Mouse (Mus musculus) right cerebral cortex, postnatal 36 days (tissue): ENCODE measurements at regions not wholly inside any gene's neighbourhood (a gene's known extent, or its start where the extent isn't known, plus 50 kb on each side); places are given as distances from the start of the nearest gene placed in this dataset.

Experiments used
- DNase-seq, 2 experiments: peaks; one replicate each; pipeline ENCODE4 v3.0.0; 2022; ENCODE audit warnings: low spot score in 2 of 2, mixed read lengths in 1 of 2

DNA sequence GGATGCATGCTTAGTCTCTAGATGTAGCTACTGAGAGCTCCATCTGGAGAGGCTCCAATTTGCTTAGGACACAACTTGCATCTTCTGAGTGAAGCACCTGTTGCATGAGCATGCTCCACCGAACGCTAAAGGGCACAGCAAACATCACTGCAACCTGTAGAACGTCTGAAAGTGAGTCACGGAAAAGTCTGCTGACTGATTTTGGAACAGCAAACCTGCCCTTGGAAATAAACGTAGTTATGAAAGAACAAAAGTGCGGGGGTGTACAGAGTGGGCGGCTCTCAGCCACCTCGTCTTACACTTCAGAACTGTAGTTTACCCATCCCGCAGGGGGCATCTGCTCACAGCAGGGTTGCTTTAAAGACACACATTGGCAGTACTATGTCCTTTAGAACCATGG, 97.0 kb upstream of the Rxylt1 start:
- DNase-seq, result no peak

GRCm38 (mm10) chr10:122193343-122193742, 96.2 kb upstream of the Rxylt1 start:
- DNase-seq, result peak; percentile 24 to 62

- DNase-seq, result no peak
Observed at GRCm38 (mm10) chr10:122185152-122185745, 88.1 kb upstream of the Rxylt1 start.

DNA sequence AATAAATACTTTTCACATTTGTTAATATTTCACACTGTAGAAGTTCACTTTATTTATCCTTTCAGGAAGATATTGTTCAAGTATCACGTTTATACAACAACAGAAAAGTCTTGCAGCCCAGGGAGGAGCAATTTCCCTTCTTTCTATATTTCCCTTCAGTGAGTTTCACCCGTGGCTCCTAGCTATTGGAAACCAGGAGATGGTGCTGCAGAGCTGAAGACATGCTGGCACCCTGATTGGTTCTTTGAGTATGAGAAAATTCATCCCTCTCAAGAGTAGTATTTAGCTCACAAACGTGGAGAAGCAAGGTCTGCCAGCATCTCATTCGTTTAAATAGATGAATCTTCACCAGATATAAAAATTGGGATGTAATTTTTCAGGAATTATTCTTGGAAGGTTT, 85.9 kb upstream of the Rxylt1 start:
- DNase-seq, result no peak

DNA sequence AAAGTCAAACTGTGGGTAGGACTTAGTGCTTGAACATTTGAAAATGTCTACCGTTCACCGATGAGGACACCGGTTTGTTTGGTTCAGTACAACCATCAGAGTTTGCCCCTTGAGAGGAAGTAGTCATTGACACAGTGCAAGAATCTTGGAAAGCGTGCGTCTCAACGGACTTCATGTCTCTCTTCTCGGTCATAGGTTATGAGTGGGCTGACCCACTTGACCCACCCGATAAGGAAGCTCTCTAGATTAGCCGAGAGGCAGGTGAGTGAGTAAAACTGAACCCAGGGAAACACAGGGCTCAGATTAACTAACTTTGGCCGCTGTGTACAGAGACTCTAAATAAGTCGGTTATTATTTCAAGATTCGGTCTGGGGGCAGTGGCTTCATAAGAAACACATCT, 51.9 kb upstream of the Rxylt1 start:
- no peak for DNase-seq

DNA sequence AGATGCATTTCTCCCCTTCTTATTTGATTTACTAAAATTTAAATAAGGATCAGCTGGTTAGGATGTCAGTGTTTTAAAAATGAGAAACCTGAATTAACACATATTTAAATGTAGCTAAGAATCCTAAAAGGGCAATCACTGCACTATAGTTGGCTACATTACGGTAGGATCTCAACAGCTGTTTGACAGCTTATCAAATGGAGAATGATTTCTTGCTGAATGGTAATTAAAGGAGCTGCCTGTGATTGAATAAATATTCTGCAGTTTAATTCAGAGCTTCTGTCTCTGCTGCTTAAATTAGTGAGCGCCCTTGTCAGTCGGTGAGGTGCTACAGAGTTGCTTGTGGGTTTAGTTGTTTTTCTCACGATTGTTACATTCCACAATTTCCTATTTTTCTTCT, 51.4 kb upstream of the Rxylt1 start:
- no peak for DNase-seq
